Mouse (Mus musculus) hindbrain, embryonic 16.5 days (tissue): Measurements from ENCODE around the gene E2f2. TPM values are rescaled to one million over a fixed set of nuclear protein-coding genes. Genes with fewer than 3 reads are reported as not detected.

Experiments used
- ATAC-seq: fragments of 200-750 bp; cut with Nextera tagmentation; 2 replicates; pipeline ENCODE4 v1.8.0; 2017; ENCODE audit warnings: moderate TSS enrichment, moderate library complexity
- H3K27ac ChIP-seq: fragments of 300-500 bp; sonication (generic); 2 replicates; pipeline ENCODE4 v1.5.1; 2014; ENCODE audit warnings: low read depth, mild to moderate bottlenecking, control low read depth, low read length, moderate library complexity
- H3K27me3 ChIP-seq: fragments of 300-500 bp; sonication (generic); replicated peaks from 2 replicates; pipeline ENCODE4 v1.6.1; 2014; ENCODE audit warnings: low read length; ENCODE audit not compliant: control insufficient read depth, insufficient read depth
- H3K36me3 ChIP-seq: fragments of 300-500 bp; sonication (generic); 2 replicates; pipeline ENCODE4 v1.6.1; 2014; ENCODE audit warnings: mild to moderate bottlenecking, low read length, moderate library complexity, mixed read lengths; ENCODE audit not compliant: control insufficient read depth, insufficient read depth
- H3K4me1 ChIP-seq: fragments of 300-500 bp; sonication (generic); 2 replicates; pipeline ENCODE4 v1.6.1; 2014; ENCODE audit warnings: low read depth, low read length; ENCODE audit not compliant: control insufficient read depth, insufficient read depth
- H3K4me2 ChIP-seq: fragments of 300-500 bp; sonication (generic); 2 replicates; pipeline ENCODE4 v1.6.1; 2014; ENCODE audit warnings: mild to moderate bottlenecking, low read length, control low read depth, moderate library complexity
- H3K4me3 ChIP-seq: fragments of 300-500 bp; sonication (generic); 2 replicates; pipeline ENCODE4 v1.5.1; 2014; ENCODE audit warnings: mild to moderate bottlenecking, low read length, control low read depth, moderate library complexity
- H3K9ac ChIP-seq: fragments of 300-500 bp; sonication (generic); 2 replicates; pipeline ENCODE4 v1.6.1; 2014; ENCODE audit warnings: low read depth, mild to moderate bottlenecking, control low read depth, low read length, moderate library complexity
- H3K9me3 ChIP-seq: fragments of 300-500 bp; sonication (generic); 2 replicates; pipeline ENCODE4 v1.6.1; 2014; ENCODE audit warnings: mild to moderate bottlenecking, low read length, moderate library complexity; ENCODE audit not compliant: control insufficient read depth
- WGBS: fragments of 180-500 bp; shearing (Covaris S2); extraction: QIAGEN DNeasy Blood & Tissue Kit; methylation state at CpG from one replicate; pipeline ENCODE4 v1.1.7; 2014; 5-methylcytosine and 5-hydroxymethylcytosine counted together
- polyA plus RNA-seq: library from polyadenylated mRNA; unstranded; fragments of >200 nt; fragmentation: Nextera tagmentation; extraction: Ambion mirVana; gene quantifications from 2 replicates; pipeline ENCODE4 v1.2.1, GENCODE M21; 2015

E2f2 gene
- polyA plus RNA-seq, 1 experiment from 2014 or later = 3.4 TPM

DNA sequence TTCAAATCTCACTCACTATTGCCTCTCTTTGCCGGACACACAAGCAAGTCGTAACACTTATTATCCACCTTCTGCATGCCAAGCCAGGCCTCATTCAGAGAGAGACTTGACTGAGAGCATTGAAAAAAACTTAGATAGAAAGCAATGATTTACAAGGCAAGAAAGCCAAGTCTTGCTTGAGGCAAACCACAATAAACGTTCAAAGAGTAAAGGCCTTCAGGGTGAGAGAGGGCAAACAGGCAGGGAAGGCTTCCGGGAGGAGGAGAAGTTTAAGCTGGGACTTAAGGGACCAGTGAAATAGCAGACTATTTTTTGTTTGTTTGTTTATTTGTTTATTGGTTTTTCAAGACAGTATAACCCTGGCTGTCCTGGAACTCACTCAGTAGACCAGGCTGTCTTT, 1.8 kb upstream of the E2f2 start:
- no peaks in the 10 kb centered on the region for H3K36me3 ChIP-seq
- ATAC-seq = no peak
- no peak overlapping the region for H3K9ac ChIP-seq
- peaks cover 13% of the 10 kb centered on the region for H3K4me1 ChIP-seq
- no peaks in the 10 kb centered on the region for H3K9me3 ChIP-seq
- H3K27ac ChIP-seq = no peak overlapping the region
- 80% methylated on average over 4 of the region's 4 CpGs for WGBS
- no peak overlapping the region for H3K4me3 ChIP-seq
- no peak overlapping the region for H3K4me2 ChIP-seq
- H3K27me3 ChIP-seq = no peaks in the 10 kb centered on the region

DNA sequence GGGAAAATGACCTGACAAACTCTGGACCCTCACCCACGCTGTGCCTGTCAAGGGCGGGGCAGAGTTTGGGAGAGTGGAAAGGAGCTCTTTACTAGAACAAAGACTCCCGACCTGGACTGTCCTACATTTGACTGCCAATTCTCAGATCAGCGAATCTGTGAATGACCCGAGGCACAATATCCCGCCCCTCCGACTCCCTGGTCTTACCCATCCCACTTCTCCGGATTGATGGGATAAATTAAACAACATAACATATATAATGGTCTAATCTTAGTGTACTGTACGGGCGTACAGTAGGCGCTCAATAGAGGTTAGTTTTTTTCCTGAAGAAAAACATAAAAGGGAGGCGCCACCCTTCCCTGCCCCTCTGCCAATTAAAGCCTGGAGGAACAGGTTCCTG, 739 bp upstream of the E2f2 start:
- no peaks in the 10 kb centered on the region for H3K9me3 ChIP-seq
- peak overlapping the region; percentile 100 for H3K4me2 ChIP-seq
- H3K27ac ChIP-seq = no peak overlapping the region
- H3K4me1 ChIP-seq = peaks cover 13% of the 10 kb centered on the region
- no peaks in the 10 kb centered on the region for H3K27me3 ChIP-seq
- peak overlapping the region; percentile 64 for H3K4me3 ChIP-seq
- peak overlapping the region; percentile 70 for H3K9ac ChIP-seq
- WGBS = 14% methylated on average over 12 of the region's 12 CpGs
- no peaks in the 10 kb centered on the region for H3K36me3 ChIP-seq
- peak; percentile 58 for ATAC-seq

- Histone ChIP-seq H3K4me3 (peak overlapping the region; percentile 64), H3K4me2 (peak overlapping the region; percentile 100), H3K9me3 (no peaks in the 10 kb centered on the region), H3K9ac (peak overlapping the region; percentile 59), H3K4me1 (peaks cover 17% of the 10 kb centered on the region), H3K36me3 (no peaks in the 10 kb centered on the region), H3K27ac (no peak overlapping the region), H3K27me3 (no peaks in the 10 kb centered on the region)
- ATAC-seq = peak; percentile 62; the same call in 1 of the 2 replicates
- WGBS = under 1% methylated on average over 66 of the region's 67 CpGs
Observed at GRCm38 (mm10) chr4:136172542-136173209, 482 bp downstream of the E2f2 start.

DNA sequence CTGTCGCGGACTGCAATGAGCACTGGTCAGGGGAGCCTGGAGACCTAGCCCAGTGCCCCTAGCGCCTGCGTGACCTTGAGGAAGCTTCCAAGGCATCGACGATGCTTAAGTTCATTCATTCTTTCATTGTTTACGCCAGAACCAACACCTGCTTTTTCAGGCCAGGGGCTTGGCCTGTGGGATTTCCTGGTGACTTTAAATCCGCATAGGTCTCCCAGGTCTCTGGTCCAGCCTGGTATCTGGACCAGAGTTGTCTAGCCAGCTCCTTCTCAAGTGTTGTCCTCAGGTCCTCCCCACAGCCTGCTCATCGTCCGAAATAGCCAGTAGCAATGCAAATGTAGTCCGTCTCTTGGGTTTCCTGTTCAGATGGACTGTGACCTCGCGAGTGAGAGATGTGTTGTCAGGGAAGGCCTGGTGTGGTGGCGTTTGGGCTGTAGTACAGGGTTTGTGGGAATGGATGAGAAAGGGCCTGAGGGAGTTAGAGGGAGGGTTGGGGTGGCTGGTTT, 1.1 kb downstream of the E2f2 start:
- H3K4me3 ChIP-seq = peak overlapping the region; percentile 64
- H3K36me3 ChIP-seq = no peaks in the 10 kb centered on the region
- H3K9me3 ChIP-seq = no peaks in the 10 kb centered on the region
- ATAC-seq = no peak
- peaks cover 20% of the 10 kb centered on the region for H3K4me1 ChIP-seq
- H3K9ac ChIP-seq = peak overlapping the region; percentile 59
- peak overlapping the region; percentile 100 for H3K4me2 ChIP-seq
- no peak overlapping the region for H3K27ac ChIP-seq
- no peaks in the 10 kb centered on the region for H3K27me3 ChIP-seq
- WGBS = 3% methylated on average over 14 of the region's 14 CpGs

DNA sequence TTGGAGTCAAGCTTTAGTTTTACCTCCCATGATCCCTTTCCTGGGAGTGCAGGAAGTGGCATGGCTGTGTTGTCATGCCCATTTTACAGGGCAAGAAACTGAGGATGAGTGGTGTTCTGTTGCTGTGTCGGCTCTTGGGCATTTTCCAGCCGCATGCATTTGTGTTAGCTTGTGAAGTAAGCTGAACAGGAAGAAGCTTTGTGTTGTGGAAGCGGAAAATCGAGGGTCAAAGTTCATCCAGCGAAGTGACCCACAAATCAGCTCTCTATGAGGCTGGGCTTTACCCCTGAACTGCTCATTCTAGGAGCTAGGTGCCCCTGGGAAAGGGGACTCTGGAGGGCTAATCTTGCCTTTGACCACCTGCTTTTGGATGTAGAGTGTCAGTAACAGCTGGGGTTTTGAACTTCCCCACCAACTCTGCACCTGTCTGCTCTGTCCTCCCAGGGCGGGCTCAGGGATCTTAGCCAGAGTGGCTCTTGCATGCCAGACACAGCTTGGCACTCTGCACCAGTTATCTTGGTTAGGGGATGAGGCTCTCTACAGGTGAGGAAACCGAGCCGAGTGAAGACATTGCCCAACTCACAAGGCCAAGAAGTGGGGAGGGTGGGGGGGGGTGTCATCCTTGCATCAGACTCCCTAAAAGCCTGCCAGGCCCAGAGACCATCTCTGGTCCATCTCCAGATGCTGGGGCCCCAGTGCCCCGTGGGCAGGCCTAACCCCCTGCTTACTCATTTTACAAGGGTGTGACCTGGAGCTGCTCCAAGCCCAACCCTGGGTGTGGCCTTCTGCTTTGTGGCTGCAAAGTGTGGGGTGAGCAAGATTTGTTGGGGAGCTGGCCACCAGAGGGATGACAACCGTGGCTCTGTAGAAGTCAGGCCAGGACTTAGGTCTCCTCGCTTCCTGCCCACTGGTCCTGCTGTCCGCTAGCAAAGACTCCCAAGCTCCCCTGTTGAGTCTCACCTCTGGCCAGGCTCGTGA, 2.3 kb downstream of the E2f2 start:
- H3K27ac ChIP-seq = no peak overlapping the region
- H3K9me3 ChIP-seq = no peaks in the 10 kb centered on the region
- H3K4me2 ChIP-seq = no peak overlapping the region; the same call in 1 of the 2 replicates
- ATAC-seq = no peak
- peaks cover 20% of the 10 kb centered on the region for H3K4me1 ChIP-seq
- no peak overlapping the region for H3K4me3 ChIP-seq
- H3K36me3 ChIP-seq = no peaks in the 10 kb centered on the region
- H3K9ac ChIP-seq = no peak overlapping the region
- WGBS = 57% methylated on average over 13 of the region's 13 CpGs
- H3K27me3 ChIP-seq = no peaks in the 10 kb centered on the region

DNA sequence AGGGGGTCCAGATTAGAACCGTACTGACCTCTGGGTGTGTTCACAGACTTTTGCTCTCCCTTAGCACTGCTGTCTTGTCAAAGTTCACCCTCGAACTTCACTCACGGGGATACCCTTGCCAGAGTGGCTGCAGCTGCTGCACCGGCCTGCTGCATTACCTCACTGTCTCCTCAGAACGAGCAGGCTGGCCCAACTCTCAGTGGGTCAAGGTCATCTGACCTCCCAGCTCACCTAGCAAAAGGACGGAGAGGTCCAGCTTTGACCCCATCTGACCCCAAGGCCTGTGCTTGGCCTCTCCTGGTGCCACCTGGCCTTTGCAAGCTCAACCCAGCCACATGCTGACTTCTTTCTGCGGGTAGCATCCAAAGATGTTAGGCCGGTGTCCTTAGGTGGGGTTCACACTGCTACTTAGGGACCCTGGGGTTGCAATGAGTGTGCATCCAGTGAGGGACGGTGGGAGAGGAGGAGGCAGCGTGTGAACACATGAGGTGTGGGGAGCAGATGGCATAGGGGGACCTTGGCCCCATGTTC, 3.9 kb downstream of the E2f2 start:
- Histone ChIP-seq H3K9me3 (no peaks in the 10 kb centered on the region), H3K27me3 (no peaks in the 10 kb centered on the region), H3K4me1 (peaks cover 27% of the 10 kb centered on the region), H3K9ac (no peak overlapping the region), H3K27ac (no peak overlapping the region), H3K4me3 (no peak overlapping the region), H3K36me3 (no peaks in the 10 kb centered on the region), H3K4me2 (no peak overlapping the region)
- ATAC-seq = no peak
- WGBS = 74% methylated on average over 10 of the region's 10 CpGs

DNA sequence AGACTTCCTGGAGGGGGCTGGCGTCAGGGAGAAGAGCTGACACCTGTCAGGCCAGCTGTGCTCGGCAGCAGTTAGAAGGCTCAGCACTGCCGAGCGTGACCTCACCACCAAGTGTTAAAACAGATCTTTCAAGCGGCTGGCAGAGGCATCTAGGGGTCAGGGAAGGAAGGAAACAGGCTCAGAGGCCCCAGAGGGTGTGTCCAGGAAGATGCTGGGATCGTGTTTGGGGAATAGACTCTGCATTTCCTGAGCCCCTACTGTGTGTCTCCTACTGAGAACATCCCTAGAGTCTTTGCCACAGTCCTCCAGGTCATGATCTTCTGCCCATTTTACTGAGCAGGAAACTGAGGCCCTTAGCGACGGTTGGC, 5.0 kb downstream of the E2f2 start:
- H3K4me1 ChIP-seq = peaks cover 24% of the 10 kb centered on the region
- ATAC-seq = no peak
- no peaks in the 10 kb centered on the region for H3K9me3 ChIP-seq
- H3K27me3 ChIP-seq = no peaks in the 10 kb centered on the region
- H3K36me3 ChIP-seq = no peaks in the 10 kb centered on the region
- 38% methylated on average over 8 of the region's 8 CpGs for WGBS
- no peak overlapping the region for H3K9ac ChIP-seq
- H3K4me2 ChIP-seq = no peak overlapping the region
- H3K4me3 ChIP-seq = no peak overlapping the region
- H3K27ac ChIP-seq = no peak overlapping the region

DNA sequence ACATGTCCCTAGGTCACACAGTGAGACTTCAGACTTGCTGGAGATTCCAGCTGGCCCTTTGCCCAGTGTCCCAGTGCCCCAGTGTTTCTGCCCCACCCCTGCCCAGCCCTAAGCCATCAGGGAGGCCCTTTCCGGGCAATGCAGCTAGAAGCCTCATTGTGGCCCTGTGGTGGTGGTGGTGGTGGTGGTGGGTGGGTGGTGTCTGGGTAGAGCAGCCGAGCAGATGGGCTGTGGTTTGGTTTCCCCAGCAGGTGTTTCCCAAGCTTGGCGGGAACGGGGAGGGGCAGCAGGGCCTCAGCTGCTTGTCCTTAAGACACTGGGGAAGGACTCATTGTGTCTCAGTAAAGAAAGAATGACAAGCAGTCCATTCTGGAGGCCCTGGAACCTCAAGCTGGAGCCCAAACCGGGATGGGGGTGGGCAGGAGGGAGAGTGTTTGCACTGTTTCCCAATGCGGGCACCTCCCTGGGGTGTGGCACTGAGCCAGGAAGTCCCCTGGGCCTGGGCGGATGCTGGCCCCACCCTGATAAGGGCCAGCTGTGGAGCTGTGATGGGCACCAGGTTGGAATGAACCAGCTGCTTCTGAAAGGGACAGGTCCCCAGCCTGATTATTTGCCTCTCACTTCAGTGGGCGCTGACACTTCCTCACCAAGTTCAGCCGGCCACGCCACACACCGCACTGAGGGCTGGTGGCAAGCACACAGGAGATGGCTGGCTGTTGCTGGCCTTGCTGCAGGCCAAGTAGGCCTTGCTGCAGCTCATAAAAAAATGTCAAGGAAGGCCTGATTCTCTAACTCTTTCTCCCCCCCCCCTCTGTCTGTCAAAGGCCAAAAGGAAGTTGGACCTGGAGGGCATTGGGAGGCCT, 5.6 kb downstream of the E2f2 start:
- Histone ChIP-seq H3K27ac (peak overlapping the region; percentile 16; the same call in 1 of the 2 replicates), H3K36me3 (no peaks in the 10 kb centered on the region), H3K9me3 (no peaks in the 10 kb centered on the region), H3K4me1 (peaks cover 18% of the 10 kb centered on the region), H3K9ac (peak overlapping the region; percentile 1; the same call in 1 of the 2 replicates), H3K27me3 (no peaks in the 10 kb centered on the region), H3K4me3 (no peak overlapping the region), H3K4me2 (no peak overlapping the region; the same call in 1 of the 2 replicates)
- 29% methylated on average over 11 of the region's 11 CpGs for WGBS
- ATAC-seq = no peak
